Mouse (Mus musculus): ENCODE measurements around the gene Krtap4-1.
A peak's percentile ranks its signal among the peaks of the same experiment; 100 is the strongest.

Gene Krtap4-1

GRCm38 (mm10) chr11:99585096-99585495 lies 42.9 kb downstream of the Krtap4-1 start:
- DNase-seq (ENCODE audit: low spot score in 2 of 2), result peak; percentile 35 to 41

GRCm38 (mm10) chr11:99583245-99583704 lies 44.8 kb downstream of the Krtap4-1 start, which contains the start of gene Krtap1-4:
TSS of gene Krtap1-4 (minus strand) at chr11:99583654.
- no peak for DNase-seq (ENCODE audit: low spot score in 2 of 2)

GRCm38 (mm10) chr11:99581564-99581963 lies 46.5 kb downstream of the Krtap4-1 start:
- no peak for DNase-seq (ENCODE audit: low spot score in 2 of 2)

DNA sequence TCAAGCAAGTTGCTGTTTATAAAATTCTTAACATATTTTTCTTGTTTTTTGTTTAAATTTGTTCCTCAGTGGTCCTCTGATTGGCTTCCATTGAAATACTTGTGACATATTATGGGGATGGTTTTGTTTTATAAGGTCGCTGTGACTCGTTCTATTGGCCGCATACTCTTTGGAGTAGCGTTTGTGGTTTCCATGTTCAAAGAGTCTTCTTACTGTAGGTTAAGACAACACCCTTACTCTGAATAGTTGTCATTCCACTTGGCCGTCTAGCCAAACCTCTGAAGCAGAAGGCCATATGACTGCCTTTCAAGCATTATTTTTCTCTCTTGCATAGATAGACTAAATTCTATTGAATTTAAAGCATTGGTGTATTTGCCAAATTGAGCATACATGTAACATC lies 47.0 kb downstream of the Krtap4-1 start:
- no peak for DNase-seq (ENCODE audit: low spot score in 2 of 2)

DNA sequence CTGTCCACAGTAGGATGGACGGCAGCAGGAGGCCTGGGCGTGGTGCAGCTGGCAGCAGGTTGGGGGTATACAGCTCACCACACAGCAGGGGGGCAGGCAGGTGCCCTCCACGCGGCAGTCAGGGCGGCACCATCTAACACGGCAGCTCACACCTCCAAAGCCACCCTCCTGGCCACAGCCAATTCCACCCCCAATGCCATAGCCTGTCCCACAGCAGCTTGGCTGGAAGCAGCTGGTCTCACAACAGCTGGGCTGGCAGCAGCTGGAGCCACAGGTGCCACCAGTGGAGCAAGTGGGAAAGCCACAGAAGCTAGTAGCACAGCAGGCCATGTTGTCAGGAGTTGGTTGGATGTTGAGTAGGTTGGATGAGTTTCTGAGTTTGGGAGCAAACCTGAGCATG lies 47.4 kb downstream of the Krtap4-1 start, which contains the start of gene Krtap1-5:
TSS of gene Krtap1-5 (minus strand) at position 381 of the 400 bp plus-strand sequence.
- DNase-seq (ENCODE audit: low spot score in 2 of 2), result no peak
